Mouse (Mus musculus) urinary bladder, postnatal 36 days (tissue): ENCODE data around the gene Gm28168.
"Not testable (repeated sequence)": the region's sequence is repeated elsewhere in the genome, so short reads cannot be mapped to it uniquely, and the experiment has no call there.

Experiments
- DNase-seq, 2 experiments: peaks; one replicate each; pipeline ENCODE4 v3.0.0; 2022; ENCODE audit warnings: low spot score in 2 of 2, mixed read lengths in 1 of 2

Gene Gm28168

DNA sequence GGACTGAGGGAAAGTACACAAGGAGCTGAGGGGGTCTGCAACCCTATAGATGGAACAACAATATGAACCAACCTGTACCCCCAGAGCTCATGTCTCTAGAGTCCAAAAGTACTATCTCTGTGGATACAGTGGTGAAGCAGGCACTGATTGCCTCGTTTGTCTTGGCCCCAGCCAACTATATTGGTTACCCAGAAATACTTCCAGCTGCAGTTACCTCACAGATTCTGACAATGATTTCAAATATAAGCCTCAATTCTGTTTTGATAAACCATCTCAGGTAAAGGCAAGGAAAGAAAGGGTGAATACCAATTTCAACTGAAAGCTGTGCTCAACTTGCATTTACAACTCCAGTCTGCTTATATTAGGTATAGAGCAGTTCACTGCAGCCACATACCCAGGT lies at the start of gene Gm28168:
Gm28168 (plus strand) TSS at position 301 of the 400 bp plus-strand sequence.
- not testable (repeated sequence) for DNase-seq

DNA sequence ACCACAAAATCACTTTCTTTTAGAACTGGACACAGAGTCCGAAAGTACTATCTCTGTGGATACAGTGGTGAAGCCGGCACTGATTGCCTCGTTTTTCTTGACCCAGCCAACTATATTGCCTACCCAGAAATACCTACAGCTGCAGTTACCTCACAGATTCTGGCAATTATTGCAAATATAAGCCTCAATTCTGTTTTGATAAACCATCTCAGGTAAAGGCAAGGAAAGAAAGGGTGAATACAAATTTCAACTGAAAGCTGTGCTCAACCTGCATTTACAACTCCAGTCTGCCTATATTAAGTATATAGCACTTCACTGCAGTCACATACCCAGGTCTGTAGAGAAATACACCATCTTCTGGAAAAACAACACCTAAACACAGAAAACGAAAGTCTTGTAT lies 37.8 kb downstream of the Gm28168 start, which contains the start of gene Gm7145:
Gm7145 (plus strand) TSS at position 301 of the 400 bp plus-strand sequence.
- no peak for DNase-seq
